Mouse (Mus musculus): ENCODE measurements around the gene Grb2. TPM values are rescaled to one million over a fixed set of nuclear protein-coding genes. Genes with fewer than 3 reads are reported as not detected.

The Grb2 gene
- polyA plus RNA-seq, 1 experiment = 42.4 TPM

DNA sequence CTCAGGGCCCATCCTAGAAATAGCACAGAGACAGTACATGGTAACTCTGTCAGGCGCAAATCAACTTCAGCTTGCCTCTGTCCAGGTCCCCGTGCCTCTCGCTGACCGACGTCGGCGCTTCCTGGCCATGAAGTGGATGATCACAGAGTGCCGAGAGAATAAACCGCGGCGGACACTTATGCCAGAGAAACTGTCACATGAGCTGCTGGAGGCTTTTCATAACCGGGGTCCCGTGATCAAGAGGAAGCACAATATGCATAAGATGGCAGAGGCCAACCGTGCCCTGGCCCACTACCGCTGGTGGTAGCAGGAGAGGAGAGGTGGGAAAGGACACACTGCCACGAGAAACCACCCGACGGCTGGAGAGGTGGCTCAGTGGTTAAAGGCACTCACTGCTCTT, 101.7 kb downstream of the Grb2 start:
- no peak for DNase-seq (ENCODE audit: low read depth)

DNA sequence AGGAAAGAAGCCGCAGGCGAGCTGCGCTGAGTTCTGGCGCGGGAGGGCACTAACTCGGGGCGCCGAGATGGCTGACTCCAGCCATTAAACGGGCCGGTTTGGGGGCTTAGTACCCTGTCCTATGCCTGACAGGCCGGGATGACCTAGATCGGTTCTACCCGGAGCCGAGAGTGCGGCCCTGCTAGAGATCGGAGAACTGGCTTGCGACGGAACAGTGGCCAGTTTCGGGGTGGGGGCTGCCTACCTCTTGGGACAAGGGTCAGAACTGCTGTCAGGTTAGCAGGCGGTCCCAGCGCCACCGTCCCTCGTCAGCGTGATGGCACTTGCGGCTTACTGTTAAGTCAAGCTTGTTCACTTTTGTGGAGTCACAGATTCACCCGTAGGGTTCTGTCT, 104.1 kb downstream of the Grb2 start:
- DNase-seq (ENCODE audit: low read depth) = no peak

DNA sequence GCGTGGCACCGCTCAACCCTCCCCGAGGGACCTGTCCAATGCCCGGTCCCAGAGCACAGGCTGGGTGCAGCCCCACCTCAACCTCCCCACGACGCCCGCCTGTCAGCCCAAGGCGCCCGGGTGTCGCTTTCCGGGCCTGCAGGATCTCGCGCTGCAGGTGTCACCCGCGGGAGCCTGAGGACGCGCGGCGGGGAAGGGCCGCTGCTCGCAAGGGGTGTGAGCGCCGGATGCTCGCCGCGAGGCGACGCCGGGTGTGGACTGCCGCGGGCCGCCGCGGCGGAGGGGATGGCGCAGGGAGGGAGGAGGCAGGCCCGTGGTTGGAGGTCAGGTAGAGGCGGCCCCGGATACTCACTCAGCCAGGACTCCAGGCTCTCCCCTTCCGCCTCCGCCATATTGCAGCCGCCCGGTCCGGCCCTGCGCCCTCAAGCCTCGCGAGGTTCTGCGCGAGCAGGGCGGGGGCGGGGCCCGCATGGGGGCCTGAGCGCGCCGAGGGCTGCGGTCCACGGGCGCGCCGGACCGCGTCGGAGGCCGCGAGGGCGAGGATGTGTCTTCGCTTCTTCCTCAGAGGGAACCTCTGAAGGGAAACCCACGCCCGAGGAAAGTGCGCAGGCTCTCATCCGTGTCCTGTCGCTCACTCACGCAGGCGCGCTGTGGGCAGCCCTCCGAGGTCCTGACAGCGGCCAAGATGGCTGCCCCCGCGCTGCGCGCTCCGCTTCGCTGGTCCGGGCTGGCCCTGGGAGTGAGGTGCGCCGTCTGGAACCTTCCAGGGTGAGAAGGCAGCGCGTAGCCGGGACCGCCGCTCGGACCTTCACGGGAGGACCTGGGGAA, 104.7 kb downstream of the Grb2 start, which contains the start of the genes Mrps7 and Gga3:
Gene Mrps7 (plus strand): TSS at position 450 of the 828 bp plus-strand sequence.
Gene Gga3 (minus strand): TSS at position 576 of the 828 bp plus-strand sequence.
- no peak for DNase-seq (ENCODE audit: low read depth)

DNA sequence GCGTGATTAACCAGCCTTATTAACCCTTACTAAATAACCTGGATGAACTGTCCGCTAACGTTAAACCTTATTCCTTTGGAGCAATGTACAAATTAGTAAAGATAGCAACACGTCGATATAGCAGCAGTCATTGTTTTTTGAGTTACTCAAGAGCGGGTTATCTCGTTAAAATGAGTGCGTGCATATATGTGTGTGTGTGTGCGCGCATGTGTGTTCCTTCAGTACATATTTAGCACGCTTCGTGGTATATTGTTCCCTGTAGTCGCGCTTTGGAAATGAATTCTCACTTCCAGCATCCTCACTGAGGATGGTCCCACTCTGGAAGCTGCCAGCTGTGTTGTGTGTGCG, 105.3 kb downstream of the Grb2 start:
- DNase-seq (ENCODE audit: low read depth) = no peak

DNA sequence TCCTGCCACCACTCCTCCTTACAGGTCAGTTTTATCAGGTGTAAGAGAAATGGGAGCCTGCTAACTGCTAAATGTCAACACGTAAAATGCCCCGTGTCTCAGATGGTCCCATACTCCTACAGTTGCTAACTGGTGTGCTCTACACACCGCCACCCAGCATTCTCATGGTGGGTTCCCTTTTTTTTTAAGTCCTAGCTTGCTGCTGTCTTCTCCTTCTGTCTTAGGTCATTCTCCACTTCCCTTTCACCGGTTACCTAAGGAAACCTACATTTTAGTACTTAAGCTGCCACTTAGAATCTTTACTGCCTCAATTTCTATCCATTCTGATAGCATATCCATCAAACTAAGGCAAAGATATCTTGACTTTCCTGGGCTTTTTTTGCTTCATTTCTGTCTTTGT, 107.2 kb downstream of the Grb2 start:
- DNase-seq (ENCODE audit: low read depth) = no peak

DNA sequence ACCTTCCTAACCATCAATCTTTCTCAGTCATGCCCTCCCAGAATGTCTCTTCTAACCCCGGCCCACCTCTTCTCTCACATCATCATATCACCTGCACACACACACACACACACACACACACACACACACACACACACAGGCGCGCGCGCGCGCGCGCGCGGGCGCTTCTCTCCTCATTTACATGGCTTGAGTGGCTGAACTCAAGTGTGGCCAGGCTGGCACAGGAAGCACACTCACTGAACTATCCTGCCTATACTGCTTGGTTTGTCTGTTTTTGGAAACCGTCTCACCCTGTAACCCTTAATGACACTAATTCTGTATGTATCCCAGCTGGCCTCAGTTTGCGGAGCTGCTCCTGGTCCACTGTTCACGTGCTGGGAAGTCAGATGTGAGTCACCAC, 107.7 kb downstream of the Grb2 start:
- no peak for DNase-seq (ENCODE audit: low read depth)

DNA sequence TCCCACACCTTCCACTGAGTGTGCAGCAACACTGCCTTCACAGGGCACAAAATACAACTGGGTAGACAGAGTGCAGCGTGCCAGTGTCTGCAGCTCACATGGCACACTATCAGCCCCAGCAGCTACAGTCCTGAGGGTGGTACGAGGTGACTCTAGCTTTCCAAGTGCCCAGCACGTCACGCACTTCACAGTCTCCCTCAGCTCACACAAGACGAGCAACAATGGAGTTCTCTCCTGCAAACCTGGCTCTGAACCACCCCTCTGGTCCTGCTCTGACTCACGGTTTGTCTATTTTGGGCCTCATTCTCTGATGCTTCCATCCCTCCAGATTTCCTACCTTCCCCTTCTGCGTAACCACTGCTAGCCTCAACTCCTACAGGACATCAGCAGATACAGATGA, 108.7 kb downstream of the Grb2 start:
- DNase-seq (ENCODE audit: low read depth) = no peak

DNA sequence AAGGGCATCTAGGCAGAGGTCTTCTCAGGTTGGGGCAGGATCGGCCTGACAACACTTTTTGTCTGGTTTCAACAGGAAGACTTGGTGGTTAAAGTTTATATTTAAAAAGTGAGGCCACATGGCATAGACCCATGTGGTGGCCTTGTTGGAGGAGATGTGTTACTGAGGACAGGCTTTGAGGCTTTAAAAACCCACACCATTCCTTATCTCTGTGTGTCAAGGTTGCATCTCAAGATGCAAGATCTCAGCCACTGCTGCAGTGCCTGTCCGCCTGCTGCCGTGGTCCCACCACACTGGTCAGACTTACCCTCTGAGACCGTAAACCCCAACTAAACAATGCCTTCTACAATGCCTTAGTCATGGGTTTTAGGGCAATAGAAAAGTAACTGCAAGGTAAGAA, 110.1 kb downstream of the Grb2 start:
- DNase-seq (ENCODE audit: low read depth) = no peak

DNA sequence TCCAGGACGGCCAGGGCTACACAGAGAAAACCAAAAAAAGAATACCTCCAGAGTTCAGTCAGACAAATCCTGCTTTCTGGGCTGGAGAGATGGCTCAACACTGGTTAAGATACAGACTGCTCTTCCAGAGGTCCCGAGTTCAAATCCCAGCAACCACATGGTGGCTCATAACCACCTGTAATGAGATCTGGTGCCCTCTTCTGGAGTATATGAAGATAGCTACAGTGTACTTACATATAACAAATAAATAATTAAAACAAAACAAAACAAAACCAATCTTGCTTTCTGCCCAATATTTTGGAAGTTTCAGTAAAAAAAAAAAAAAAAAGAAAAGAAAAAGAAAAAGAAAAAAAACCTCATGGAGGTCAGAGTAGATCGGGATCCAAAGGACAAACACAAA, 113.2 kb downstream of the Grb2 start:
- DNase-seq (ENCODE audit: low read depth) = no peak

Other genes starting within 250 kb of the Grb2 start
- gene Slc16a5, start 246.1 kb downstream of the Grb2 start, polyA plus RNA-seq (2012; rRNA removed) = 0.34 and 0.44 TPM in 2 replicates
- gene Armc7, start 232.9 kb downstream of the Grb2 start, polyA plus RNA-seq (2012; rRNA removed) = 6.7 and 8.9 TPM in 2 replicates
- gene Nt5c, start 216.7 kb downstream of the Grb2 start, polyA plus RNA-seq (2012; rRNA removed) = 47.8 and 48.5 TPM in 2 replicates
- 91.5 and 128 TPM in 2 replicates for gene Jpt1, start 194.2 kb downstream of the Grb2 start, polyA plus RNA-seq (2012; rRNA removed)
- gene Sumo2, start 172.3 kb downstream of the Grb2 start, polyA plus RNA-seq (2012; rRNA removed) = 75.3 and 82.7 TPM in 2 replicates
- gene Nup85, start 144.2 kb downstream of the Grb2 start, polyA plus RNA-seq (2012; rRNA removed) = 38.4 and 50.7 TPM in 2 replicates
- gene Mrps7, start 104.7 kb downstream of the Grb2 start, polyA plus RNA-seq (2012; rRNA removed) = 32.5 and 37.4 TPM in 2 replicates
- gene Gga3, start 104.5 kb downstream of the Grb2 start, polyA plus RNA-seq (2012; rRNA removed) = 14.5 and 19.5 TPM in 2 replicates
- gene Mif4gd, start 95.6 kb downstream of the Grb2 start, polyA plus RNA-seq (2012; rRNA removed) = 114 and 132 TPM in 2 replicates
- 76.9 and 146 TPM in 2 replicates for gene Slc25a19, start 80.3 kb downstream of the Grb2 start, polyA plus RNA-seq (2012; rRNA removed)
- 63.0 and 103 TPM in 2 replicates for gene Tmem94, start 56.8 kb upstream of the Grb2 start, polyA plus RNA-seq (2012; rRNA removed)
- 46.6 and 59.6 TPM in 2 replicates for gene Caskin2, start 105.0 kb upstream of the Grb2 start, polyA plus RNA-seq (2012; rRNA removed)
- 22.6 and 24.1 TPM in 2 replicates for gene Tsen54, start 106.1 kb upstream of the Grb2 start, polyA plus RNA-seq (2012; rRNA removed)
- 106 and 107 TPM in 2 replicates for gene Llgl2, start 115.5 kb upstream of the Grb2 start, polyA plus RNA-seq (2012; rRNA removed)
- gene Myo15b, start 149.8 kb upstream of the Grb2 start, polyA plus RNA-seq (2012; rRNA removed) = 13.1 and 22.6 TPM in 2 replicates
- gene Smim5, start 191.4 kb upstream of the Grb2 start, polyA plus RNA-seq (2012; rRNA removed) = 9.2 and 13.7 TPM in 2 replicates
- 0.86 and 1.5 TPM in 2 replicates for gene Smim6, start 203.4 kb upstream of the Grb2 start, polyA plus RNA-seq (2012; rRNA removed)
- 22.4 and 25.2 TPM in 2 replicates for gene Sap30bp, start 224.7 kb upstream of the Grb2 start, polyA plus RNA-seq (2012; rRNA removed)
- 21.5 and 26.4 TPM in 2 replicates for gene Recql5, start 224.9 kb upstream of the Grb2 start, polyA plus RNA-seq (2012; rRNA removed)

Measured in gonadal fat pad, adult 2 months (tissue).